Mouse (Mus musculus) cerebellum, adult 2 months (tissue): ENCODE results near the gene Abhd16a.

Experiments used
- CTCF ChIP-seq: fragments of 200-500 bp; IDR thresholded peaks from 2 replicates; pipeline ENCODE4 v1.5.1; 2011; ENCODE audit warnings: low read depth, mild to moderate bottlenecking, control low read depth, low read length, moderate library complexity, borderline replicate concordance; ENCODE audit not compliant: insufficient read depth
- POLR2A ChIP-seq: fragments of 200-500 bp; IDR thresholded peaks from 2 replicates; pipeline ENCODE4 v1.6.1; 2011; ENCODE audit warnings: low read length, control low read depth, borderline replicate concordance; ENCODE audit not compliant: insufficient read depth

DNA sequence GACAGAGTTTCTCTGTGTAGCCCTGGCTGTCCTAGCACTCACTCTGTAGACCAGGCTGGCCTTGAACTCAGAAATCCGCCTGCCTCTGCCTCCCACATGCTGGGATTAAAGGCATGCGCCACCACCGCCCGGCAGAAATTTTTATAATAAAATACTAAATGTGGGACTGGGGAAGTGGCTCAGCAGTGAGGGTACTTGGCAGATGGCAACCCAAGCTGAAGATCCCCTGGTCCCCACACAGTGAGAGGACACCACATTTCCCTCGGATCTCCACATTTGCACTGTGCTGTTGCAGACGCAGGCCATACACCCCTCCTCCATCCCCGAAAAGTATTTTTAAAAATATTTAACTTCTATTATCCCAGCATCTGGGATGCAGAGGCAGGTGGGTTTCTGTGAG lies 44.5 kb downstream of the Abhd16a start:
- TF ChIP-seq CTCF, result no peak
- TF ChIP-seq POLR2A, result no peak
